Mouse (Mus musculus): ENCODE data around the gene Aox1. TPM values are rescaled to one million over a fixed set of nuclear protein-coding genes. Genes with fewer than 3 reads are reported as not detected.

Aox1 gene
- polyA plus RNA-seq, 1 experiment: not detected

- no peak for TF ChIP-seq GATA1 (IDR thresholded peaks at IDR 0.05; ENCODE audit: low read length)
These were observed 26.5 kb downstream of the Aox1 start for GRCm38 (mm10) chr1:58056074-58056807.

GRCm38 (mm10) chr1:58056939-58057338 is 27.2 kb downstream of the Aox1 start:
- no peak for TF ChIP-seq GATA1 (IDR thresholded peaks at IDR 0.05; ENCODE audit: low read length)

DNA sequence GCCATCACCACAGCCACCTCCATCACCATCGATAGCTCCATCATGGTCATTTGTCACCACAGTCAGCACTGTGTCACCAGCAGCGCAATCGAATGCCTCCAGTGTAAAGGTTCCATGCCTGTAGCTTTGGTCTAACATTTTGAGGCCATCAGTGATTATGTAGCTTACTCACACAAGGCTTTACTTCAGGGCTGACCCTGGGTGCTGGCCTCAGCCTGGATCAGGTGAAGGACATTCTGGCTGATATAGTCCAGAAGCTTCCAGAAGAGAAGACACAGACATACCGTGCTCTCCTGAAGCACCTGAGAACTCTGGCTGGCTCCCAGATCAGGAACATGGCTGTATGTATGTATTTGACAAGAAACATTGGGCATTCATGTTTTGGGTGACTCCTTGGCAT is 29.1 kb downstream of the Aox1 start:
- TF ChIP-seq GATA1 (IDR thresholded peaks at IDR 0.05; ENCODE audit: low read length): no peak

- no peak for TF ChIP-seq GATA1 (IDR thresholded peaks at IDR 0.05; ENCODE audit: low read length)
These were observed 32.4 kb downstream of the Aox1 start for GRCm38 (mm10) chr1:58062131-58062530.

DNA sequence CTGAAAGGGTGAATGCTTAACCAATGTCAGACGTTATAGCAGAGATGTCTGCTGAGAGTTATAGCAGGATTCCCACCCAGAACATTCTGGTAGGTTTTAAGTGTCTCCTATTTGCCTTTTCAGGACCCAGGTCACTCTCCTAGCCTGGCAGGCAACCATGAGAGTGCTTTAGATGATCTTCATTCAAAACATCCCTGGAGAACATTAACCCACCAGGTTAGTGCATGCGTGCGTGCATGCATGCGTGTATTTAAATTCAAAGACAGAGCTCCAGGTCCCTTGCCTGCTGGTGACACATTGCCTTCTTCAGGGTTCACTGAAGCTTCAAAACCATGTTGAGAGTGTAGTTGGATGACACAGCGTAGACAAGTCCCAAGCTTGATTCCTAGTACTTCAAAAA is 35.4 kb downstream of the Aox1 start:
- no peak for TF ChIP-seq GATA1 (IDR thresholded peaks at IDR 0.05; ENCODE audit: low read length)

DNA sequence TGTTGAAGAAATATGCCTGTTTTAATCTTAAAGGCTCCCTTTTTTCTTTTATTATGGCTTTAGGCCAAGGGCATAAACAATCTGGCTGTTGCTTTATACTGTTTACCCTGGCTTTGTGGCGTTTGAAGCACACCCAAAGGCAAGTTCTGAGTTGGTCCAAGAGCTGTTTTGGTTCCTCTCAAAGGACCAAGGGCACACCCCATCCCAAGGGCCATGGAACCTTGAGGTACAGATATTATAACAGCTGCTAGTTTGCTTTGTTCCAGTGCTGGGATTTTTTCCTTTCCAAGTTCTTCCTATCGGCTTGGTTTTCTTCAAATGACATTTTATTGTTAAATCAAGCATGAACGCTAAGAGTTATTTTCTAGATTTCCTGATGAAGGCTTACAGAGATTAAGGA is 35.9 kb downstream of the Aox1 start:
- no peak for TF ChIP-seq GATA1 (IDR thresholded peaks at IDR 0.05; ENCODE audit: low read length)

GRCm38 (mm10) chr1:58069181-58069580 is 39.5 kb downstream of the Aox1 start:
- TF ChIP-seq GATA1 (IDR thresholded peaks at IDR 0.05; ENCODE audit: low read length): no peak

DNA sequence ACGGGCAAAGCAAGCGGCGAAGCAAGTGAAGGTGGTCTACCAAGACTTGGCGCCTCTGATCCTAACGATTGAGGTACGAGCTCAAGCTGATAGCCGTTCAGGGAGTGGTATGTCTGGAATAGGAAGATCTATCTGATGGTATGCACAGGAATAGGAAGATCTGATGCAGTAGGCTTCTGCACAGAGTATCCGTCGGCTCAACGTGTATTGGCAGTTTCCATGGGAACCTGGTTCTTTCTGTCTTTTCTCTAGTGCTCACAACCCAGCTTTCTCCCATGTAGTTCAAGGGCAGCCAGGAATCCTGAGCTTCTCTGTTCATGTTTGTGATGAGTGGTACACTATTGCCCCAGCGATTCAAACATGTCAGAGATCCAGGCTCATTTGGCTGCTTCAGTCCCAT is 40.4 kb downstream of the Aox1 start:
- no peak for TF ChIP-seq GATA1 (IDR thresholded peaks at IDR 0.05; ENCODE audit: low read length)

GRCm38 (mm10) chr1:58071006-58071405 is 41.3 kb downstream of the Aox1 start:
- no peak for TF ChIP-seq GATA1 (IDR thresholded peaks at IDR 0.05; ENCODE audit: low read length)

GRCm38 (mm10) chr1:58071509-58071908 is 41.8 kb downstream of the Aox1 start:
- TF ChIP-seq GATA1 (IDR thresholded peaks at IDR 0.05; ENCODE audit: low read length): no peak

DNA sequence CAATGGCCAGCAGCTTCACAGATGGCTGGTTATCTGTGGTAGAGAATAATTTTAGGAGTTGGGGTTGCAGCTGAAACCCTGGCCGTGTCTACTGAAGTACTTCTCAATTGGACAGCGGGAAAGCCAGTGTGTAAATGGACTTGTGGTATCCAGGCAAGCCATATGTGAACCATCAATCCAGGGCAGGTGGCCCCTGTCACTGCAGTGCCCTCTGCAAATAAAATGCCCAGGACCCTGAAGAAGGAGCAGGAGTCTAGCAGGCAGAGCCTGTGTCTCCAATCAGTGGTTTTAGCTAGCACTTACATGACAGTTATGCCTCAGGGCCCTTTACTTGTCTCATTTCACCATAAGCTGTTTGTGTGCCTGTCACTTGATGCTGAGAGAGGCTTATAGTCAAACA is 42.7 kb downstream of the Aox1 start:
- no peak for TF ChIP-seq GATA1 (IDR thresholded peaks at IDR 0.05; ENCODE audit: low read length)

- no peak for TF ChIP-seq GATA1 (IDR thresholded peaks at IDR 0.05; ENCODE audit: low read length)
These were observed 43.4 kb downstream of the Aox1 start for GRCm38 (mm10) chr1:58072991-58073730.

- no peak for TF ChIP-seq GATA1 (IDR thresholded peaks at IDR 0.05; ENCODE audit: low read length)
These were observed 44.5 kb downstream of the Aox1 start for GRCm38 (mm10) chr1:58074266-58074665.

DNA sequence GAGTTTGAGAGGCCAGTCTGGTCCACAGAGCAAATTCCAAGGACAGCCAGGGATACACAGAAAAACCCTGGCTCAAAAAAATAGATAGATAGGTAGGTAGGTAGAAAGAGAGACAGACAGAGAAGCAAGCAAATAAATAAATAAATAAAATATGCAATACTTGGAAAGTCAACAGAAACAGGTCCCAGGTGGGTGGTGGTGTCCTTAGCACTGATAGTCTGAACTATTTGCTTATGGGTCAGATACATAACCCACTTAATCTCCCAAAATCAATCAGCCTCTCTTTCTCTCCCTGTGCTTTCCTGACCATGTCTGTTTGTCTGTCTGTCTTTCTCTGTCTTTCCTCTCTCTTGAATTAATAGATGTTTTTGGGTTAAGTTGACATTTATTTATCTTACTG is 48.2 kb downstream of the Aox1 start:
- TF ChIP-seq GATA1 (IDR thresholded peaks at IDR 0.05; ENCODE audit: low read length): no peak

GRCm38 (mm10) chr1:58078390-58078789 is 48.7 kb downstream of the Aox1 start:
- TF ChIP-seq GATA1 (IDR thresholded peaks at IDR 0.05; ENCODE audit: low read length): no peak

GRCm38 (mm10) chr1:58079689-58080088 is 50.0 kb downstream of the Aox1 start:
- TF ChIP-seq GATA1 (IDR thresholded peaks at IDR 0.05; ENCODE audit: low read length): no peak

DNA sequence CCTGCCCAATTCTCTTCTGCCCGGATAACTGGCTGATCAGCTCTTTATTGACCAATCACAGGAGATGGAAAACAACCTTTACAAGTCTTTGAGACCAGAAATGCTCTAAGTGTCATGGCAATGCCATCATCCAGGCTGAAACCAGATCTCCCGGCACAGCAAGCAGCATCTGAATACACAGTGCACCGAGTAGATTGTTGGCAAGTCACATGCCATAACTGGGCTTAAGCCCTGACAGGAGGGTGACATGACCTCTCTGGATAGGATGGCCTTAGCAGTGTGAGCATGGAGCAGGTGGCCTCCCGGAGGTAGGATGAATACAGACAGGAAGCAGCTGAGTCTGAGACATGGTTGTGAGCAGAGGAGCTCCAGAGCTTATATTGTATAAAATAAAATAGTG is 50.7 kb downstream of the Aox1 start:
- no peak for TF ChIP-seq GATA1 (IDR thresholded peaks at IDR 0.05; ENCODE audit: low read length)

All from G1E-ER4 (cell line).